Mouse (Mus musculus): ENCODE measurements at regions not wholly inside any gene's neighbourhood (a gene's known extent, or its start where the extent isn't known, plus 50 kb on each side); places are given as distances from the start of the nearest gene placed in this dataset.
A peak's percentile ranks its signal among the peaks of the same experiment; 100 is the strongest.
"Not testable (repeated sequence)": the region's sequence is repeated elsewhere in the genome, so short reads cannot be mapped to it uniquely, and the experiment has no call there.

GRCm38 (mm10) chr16:63104938-63105714 is 251.0 kb downstream of the Pros1 start:
- H3K27me3 ChIP-seq = no peaks in the 10 kb centered on the region
- no peak overlapping the region for H3K4me3 ChIP-seq
- peak overlapping the region; percentile 40; the same call in 1 of the 2 replicates for H3K27ac ChIP-seq
- WGBS = 41% methylated on average over 11 of the region's 11 CpGs
- H3K9me3 ChIP-seq = no peaks in the 10 kb centered on the region
- no peaks in the 10 kb centered on the region for H3K36me3 ChIP-seq
- H3K4me1 ChIP-seq = peaks cover 6% of the 10 kb centered on the region; the same call in 1 of the 2 replicates
- no peak for ATAC-seq (ENCODE audit: insufficient number of reproducible peaks, low FRiP score, low TSS enrichment, low read depth)
- H3K9ac ChIP-seq = no peak overlapping the region
- no peak overlapping the region for H3K4me2 ChIP-seq

DNA sequence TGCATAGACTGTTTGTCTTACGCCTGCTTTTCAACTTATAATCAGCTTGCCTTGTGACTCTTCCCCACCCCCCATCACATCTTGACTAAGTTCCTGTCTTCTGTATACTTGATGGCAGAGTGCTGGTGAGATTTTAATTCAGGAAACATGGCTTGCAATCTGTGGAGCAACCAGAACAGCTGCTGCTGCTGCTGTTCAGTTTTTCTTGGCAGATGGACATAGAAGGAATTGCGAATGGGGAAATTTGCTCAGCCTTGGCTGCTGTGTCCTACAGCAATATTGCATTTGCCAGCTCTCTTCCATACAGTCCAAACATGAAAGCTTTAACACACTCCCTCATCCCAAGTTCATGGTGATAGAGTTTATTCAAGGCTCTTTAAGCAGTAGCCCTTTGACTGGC is 262.3 kb downstream of the Pros1 start:
- Histone ChIP-seq H3K9ac (no peak overlapping the region), H3K27ac (no peak overlapping the region), H3K27me3 (no peaks in the 10 kb centered on the region), H3K4me2 (no peak overlapping the region), H3K4me3 (no peak overlapping the region), H3K9me3 (no peaks in the 10 kb centered on the region), H3K4me1 (no peaks in the 10 kb centered on the region), H3K36me3 (no peaks in the 10 kb centered on the region)
- no peak for ATAC-seq (ENCODE audit: insufficient number of reproducible peaks, low FRiP score, low TSS enrichment, low read depth)
- 69% methylated on average over 2 of the region's 2 CpGs for WGBS

GRCm38 (mm10) chr16:63118721-63119120 is 264.6 kb downstream of the Pros1 start:
- H3K4me3 ChIP-seq = no peak overlapping the region
- H3K36me3 ChIP-seq = no peaks in the 10 kb centered on the region
- no peaks in the 10 kb centered on the region for H3K27me3 ChIP-seq
- 72% methylated on average over 7 of the region's 7 CpGs for WGBS
- H3K27ac ChIP-seq = no peak overlapping the region
- no peaks in the 10 kb centered on the region for H3K4me1 ChIP-seq
- no peak overlapping the region for H3K4me2 ChIP-seq
- no peaks in the 10 kb centered on the region for H3K9me3 ChIP-seq
- H3K9ac ChIP-seq = no peak overlapping the region
- no peak for ATAC-seq (ENCODE audit: insufficient number of reproducible peaks, low FRiP score, low TSS enrichment, low read depth)

DNA sequence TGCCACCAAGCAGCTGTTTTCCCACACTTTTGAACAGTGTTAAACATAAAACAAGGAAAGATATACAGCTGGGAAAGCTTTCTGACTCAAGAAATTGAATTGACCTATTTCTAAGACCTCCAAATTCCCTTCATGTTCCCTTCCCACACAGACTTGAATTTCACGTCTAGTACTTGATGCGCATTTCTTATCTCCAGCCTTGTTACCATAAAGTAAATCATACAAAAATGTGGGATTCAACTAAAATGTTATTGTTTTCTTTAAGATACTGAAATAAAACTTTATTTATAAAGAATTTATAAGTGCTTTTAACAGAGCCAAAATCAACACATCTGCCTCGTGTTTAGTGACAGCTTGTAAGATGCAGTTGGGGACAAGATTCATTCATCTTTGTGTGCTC is 289.7 kb downstream of the Pros1 start:
- H3K9me3 ChIP-seq = no peaks in the 10 kb centered on the region
- no peak overlapping the region for H3K9ac ChIP-seq
- 76% methylated on average over 3 of the region's 3 CpGs for WGBS
- ATAC-seq (ENCODE audit: insufficient number of reproducible peaks, low FRiP score, low TSS enrichment, low read depth) = no peak
- H3K4me3 ChIP-seq = no peak overlapping the region
- H3K36me3 ChIP-seq = no peaks in the 10 kb centered on the region
- H3K4me1 ChIP-seq = no peaks in the 10 kb centered on the region
- no peak overlapping the region for H3K27ac ChIP-seq
- H3K4me2 ChIP-seq = no peak overlapping the region
- H3K27me3 ChIP-seq = no peaks in the 10 kb centered on the region

DNA sequence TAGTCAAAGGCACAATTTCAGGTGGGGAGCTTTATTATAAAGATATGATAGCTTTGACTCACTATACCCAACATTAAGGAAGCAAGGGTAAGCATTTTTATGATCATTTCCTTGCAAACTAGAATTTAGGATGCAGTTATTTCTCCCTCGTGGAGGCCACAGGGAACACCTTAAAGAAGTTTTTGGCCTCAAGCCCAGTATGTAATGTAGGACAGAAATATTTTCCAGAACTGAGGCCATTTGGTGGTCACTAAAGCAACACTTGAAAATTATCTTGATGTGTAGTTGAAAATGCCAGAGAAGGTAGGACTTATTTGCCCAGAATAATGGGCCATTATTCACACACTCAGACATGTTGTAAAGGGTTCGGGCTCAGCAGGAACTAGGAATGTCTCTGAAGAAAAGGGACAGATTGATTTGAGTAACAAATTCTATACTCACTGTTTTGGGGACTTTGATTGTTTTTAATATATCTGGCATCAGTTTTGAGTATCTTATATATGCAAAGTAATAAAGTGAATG is 301.3 kb downstream of the Pros1 start:
- ATAC-seq (ENCODE audit: insufficient number of reproducible peaks, low FRiP score, low TSS enrichment, low read depth) = no peak

GRCm38 (mm10) chr16:63170101-63170500 is 316.0 kb downstream of the Pros1 start:
- Histone ChIP-seq H3K27me3 (no peaks in the 10 kb centered on the region), H3K36me3 (no peaks in the 10 kb centered on the region), H3K4me2 (no peak overlapping the region), H3K4me1 (no peaks in the 10 kb centered on the region), H3K9ac (no peak overlapping the region), H3K4me3 (no peak overlapping the region), H3K9me3 (no peaks in the 10 kb centered on the region), H3K27ac (no peak overlapping the region)
- WGBS = 55% methylated on average over 6 of the region's 6 CpGs
- ATAC-seq (ENCODE audit: insufficient number of reproducible peaks, low FRiP score, low TSS enrichment, low read depth) = no peak

More for the DNA sequence above, 301.3 kb downstream of the Pros1 start:
- Histone ChIP-seq H3K36me3 (no peaks in the 10 kb centered on the region), H3K4me2 (no peak overlapping the region), H3K4me3 (no peak overlapping the region), H3K9me3 (no peaks in the 10 kb centered on the region), H3K27ac (no peak overlapping the region), H3K9ac (no peak overlapping the region), H3K4me1 (no peaks in the 10 kb centered on the region), H3K27me3 (no peaks in the 10 kb centered on the region)
- WGBS = 32% methylated on average over 2 of the region's 2 CpGs

- Histone ChIP-seq H3K9me3 (no peaks in the 10 kb centered on the region), H3K27me3 (no peaks in the 10 kb centered on the region), H3K9ac (no peak overlapping the region), H3K36me3 (no peaks in the 10 kb centered on the region), H3K4me3 (no peak overlapping the region), H3K4me1 (no peaks in the 10 kb centered on the region), H3K27ac (no peak overlapping the region), H3K4me2 (no peak overlapping the region)
- WGBS = 48% methylated on average over 5 of the region's 5 CpGs
- ATAC-seq (ENCODE audit: insufficient number of reproducible peaks, low FRiP score, low TSS enrichment, low read depth) = no peak
These were observed 325.1 kb downstream of the Pros1 start for GRCm38 (mm10) chr16:63179228-63179627.

- Histone ChIP-seq H3K4me3 (no peak overlapping the region), H3K27ac (no peak overlapping the region), H3K9ac (no peak overlapping the region), H3K27me3 (no peaks in the 10 kb centered on the region), H3K36me3 (no peaks in the 10 kb centered on the region), H3K9me3 (no peaks in the 10 kb centered on the region), H3K4me2 (no peak overlapping the region), H3K4me1 (no peaks in the 10 kb centered on the region)
- 81% methylated on average over 6 of the region's 6 CpGs for WGBS
- no peak for ATAC-seq (ENCODE audit: insufficient number of reproducible peaks, low FRiP score, low TSS enrichment, low read depth)
These were observed 337.1 kb downstream of the Pros1 start for GRCm38 (mm10) chr16:63191181-63191580.

- Histone ChIP-seq H3K4me2 (no peak overlapping the region), H3K36me3 (no peaks in the 10 kb centered on the region), H3K27me3 (no peaks in the 10 kb centered on the region), H3K4me1 (no peaks in the 10 kb centered on the region), H3K9ac (no peak overlapping the region), H3K27ac (no peak overlapping the region), H3K9me3 (no peaks in the 10 kb centered on the region), H3K4me3 (no peak overlapping the region)
- WGBS = 91% methylated on average over 1 of the region's 1 CpGs
- no peak for ATAC-seq (ENCODE audit: insufficient number of reproducible peaks, low FRiP score, low TSS enrichment, low read depth)
These were observed 337.5 kb downstream of the Pros1 start for GRCm38 (mm10) chr16:63191623-63192022.

DNA sequence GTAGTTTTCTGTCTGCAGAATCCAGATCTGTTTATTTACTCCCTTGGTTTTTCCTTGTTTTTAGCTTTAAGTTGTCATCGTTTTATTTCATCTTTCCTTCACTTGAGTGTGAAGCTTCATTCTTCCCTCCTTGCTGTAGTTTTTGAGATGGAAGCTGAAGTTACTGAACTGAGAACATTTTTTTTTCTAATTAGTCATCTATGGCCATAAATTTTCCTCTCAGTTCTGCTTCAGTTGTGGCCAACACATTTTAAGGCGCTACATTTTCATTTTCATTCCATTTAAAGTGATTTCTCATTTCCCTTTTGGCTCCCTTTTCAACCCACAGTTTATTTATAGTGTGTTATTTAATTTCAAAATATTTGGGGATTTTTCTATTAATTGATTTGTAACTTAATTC is 340.5 kb downstream of the Pros1 start:
- no peaks in the 10 kb centered on the region for H3K27me3 ChIP-seq
- H3K9me3 ChIP-seq = no peaks in the 10 kb centered on the region
- H3K27ac ChIP-seq = no peak overlapping the region
- H3K36me3 ChIP-seq = no peaks in the 10 kb centered on the region
- H3K4me3 ChIP-seq = no peak overlapping the region
- H3K4me1 ChIP-seq = no peaks in the 10 kb centered on the region
- no peak overlapping the region for H3K9ac ChIP-seq
- H3K4me2 ChIP-seq = no peak overlapping the region
- ATAC-seq (ENCODE audit: insufficient number of reproducible peaks, low FRiP score, low TSS enrichment, low read depth) = no peak
- 63% methylated on average over 2 of the region's 2 CpGs for WGBS

GRCm38 (mm10) chr16:63213471-63213870 is 359.4 kb downstream of the Pros1 start:
- H3K4me1 ChIP-seq; H3K4me3 ChIP-seq; H3K27me3 ChIP-seq; ATAC-seq (ENCODE audit: insufficient number of reproducible peaks, low FRiP score, low TSS enrichment, low read depth); H3K9ac ChIP-seq; H3K36me3 ChIP-seq; H3K9me3 ChIP-seq; H3K27ac ChIP-seq; H3K4me2 ChIP-seq: not testable (repeated sequence)
- 97% methylated on average over 1 of the region's 1 CpGs for WGBS

GRCm38 (mm10) chr16:63220228-63220879 is 366.2 kb downstream of the Pros1 start:
- H3K9ac ChIP-seq = no peak overlapping the region
- H3K9me3 ChIP-seq = no peaks in the 10 kb centered on the region
- no peak overlapping the region for H3K27ac ChIP-seq
- ATAC-seq (ENCODE audit: insufficient number of reproducible peaks, low FRiP score, low TSS enrichment, low read depth) = no peak
- WGBS = 36% methylated on average over 10 of the region's 10 CpGs
- no peaks in the 10 kb centered on the region for H3K27me3 ChIP-seq
- no peak overlapping the region for H3K4me2 ChIP-seq
- H3K36me3 ChIP-seq = no peaks in the 10 kb centered on the region
- H3K4me1 ChIP-seq = peaks cover 4% of the 10 kb centered on the region
- no peak overlapping the region for H3K4me3 ChIP-seq
